Mouse (Mus musculus): ENCODE data around the gene Tfr2. TPM values are rescaled to one million over a fixed set of nuclear protein-coding genes. Genes with fewer than 3 reads are reported as not detected.
"Not testable (repeated sequence)": the region's sequence is repeated elsewhere in the genome, so short reads cannot be mapped to it uniquely, and the experiment has no call there.

Gene Tfr2
- total RNA-seq, 2 experiments from 2014 or later = 23.7 to 26.7 TPM

GRCm38 (mm10) chr5:137608654-137609190 lies 39.1 kb downstream of the Tfr2 start:
- no peak for DNase-seq (ENCODE audit: extremely low spot score in 1 of 2, low spot score in 2 of 2)
- intact Hi-C loops (cut with DNase I) = no loop called here

DNA sequence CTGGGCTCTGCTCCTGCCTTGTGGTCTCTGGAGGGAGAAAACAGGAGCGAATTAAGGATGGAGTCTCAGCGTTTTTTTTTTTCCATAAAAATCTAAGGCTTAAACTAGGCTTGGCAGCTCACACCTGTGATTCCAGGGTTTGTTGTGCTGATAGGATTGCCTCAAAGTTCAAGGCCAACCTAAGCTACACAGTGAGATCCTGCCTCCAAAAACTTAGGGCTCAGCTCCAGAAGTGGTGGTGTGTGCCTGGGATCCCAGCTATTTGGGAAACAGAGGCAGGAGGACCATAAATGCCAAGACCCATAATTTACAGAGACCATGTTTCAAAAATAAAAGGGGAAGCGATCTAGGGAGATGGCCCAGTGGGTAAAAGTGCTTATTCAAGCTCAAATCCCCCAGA lies 39.7 kb downstream of the Tfr2 start:
- intact Hi-C loops (cut with DNase I) = no loop called here
- DNase-seq (ENCODE audit: extremely low spot score in 1 of 2, low spot score in 2 of 2) = no peak

DNA sequence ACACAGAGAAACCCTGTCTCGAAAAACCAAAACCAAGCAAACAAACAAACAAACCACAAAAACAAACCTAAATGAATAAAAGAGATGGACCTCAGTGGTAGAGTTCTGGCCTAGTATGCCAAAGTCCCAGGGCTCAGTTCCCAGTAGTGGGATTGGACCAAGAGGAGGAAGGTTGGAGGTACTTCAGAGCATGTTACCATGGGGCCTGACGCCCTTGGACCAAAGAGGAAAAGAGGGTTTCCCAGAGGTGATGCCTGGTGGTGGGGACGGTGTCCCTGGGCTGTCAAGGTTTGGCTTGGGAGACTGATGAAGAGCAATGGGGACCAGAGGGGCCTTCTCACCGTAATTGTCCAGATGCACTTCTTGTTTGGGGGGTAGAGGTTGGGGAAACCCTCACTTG lies 40.4 kb downstream of the Tfr2 start:
- intact Hi-C loops (cut with DNase I) = no loop called here
- no peak for DNase-seq (ENCODE audit: extremely low spot score in 1 of 2, low spot score in 2 of 2)

DNA sequence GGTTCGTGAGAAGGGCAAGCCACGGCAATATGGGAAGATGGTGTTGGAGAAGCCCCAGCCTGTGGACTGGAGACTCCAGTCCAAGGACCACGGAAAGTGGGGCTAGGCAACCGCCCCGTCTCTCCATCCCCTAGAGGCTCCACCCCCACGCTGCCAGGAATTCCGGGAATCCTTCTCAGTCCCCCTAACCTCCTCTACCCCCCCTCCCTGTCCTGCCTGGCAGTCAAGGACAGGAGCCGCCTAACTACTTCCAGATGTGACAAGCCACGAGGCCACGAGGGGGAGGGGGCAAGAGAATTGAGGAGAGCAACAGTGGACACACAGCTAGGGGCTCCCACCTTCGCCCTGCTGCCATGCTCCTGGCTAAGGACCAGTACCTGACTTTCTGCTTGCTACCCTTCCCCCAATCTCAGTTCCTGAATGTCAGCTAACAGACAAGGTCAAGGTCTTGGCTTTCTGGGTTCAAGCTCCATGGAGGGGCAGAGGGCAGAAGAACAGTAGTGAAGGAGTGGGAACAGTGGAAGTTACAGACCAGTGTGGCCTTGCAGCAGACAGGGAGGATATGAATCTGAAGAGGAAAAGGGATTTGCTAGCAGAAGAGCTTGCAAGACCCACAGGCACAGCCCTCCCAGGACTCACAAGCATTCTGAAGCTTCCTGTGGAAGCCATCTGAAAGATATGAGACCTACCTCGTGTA lies 41.1 kb downstream of the Tfr2 start:
- intact Hi-C loops (cut with DNase I) = no loop called here
- DNase-seq (ENCODE audit: extremely low spot score in 1 of 2, low spot score in 2 of 2) = peak in 1 of 2 experiments; percentile 88

DNA sequence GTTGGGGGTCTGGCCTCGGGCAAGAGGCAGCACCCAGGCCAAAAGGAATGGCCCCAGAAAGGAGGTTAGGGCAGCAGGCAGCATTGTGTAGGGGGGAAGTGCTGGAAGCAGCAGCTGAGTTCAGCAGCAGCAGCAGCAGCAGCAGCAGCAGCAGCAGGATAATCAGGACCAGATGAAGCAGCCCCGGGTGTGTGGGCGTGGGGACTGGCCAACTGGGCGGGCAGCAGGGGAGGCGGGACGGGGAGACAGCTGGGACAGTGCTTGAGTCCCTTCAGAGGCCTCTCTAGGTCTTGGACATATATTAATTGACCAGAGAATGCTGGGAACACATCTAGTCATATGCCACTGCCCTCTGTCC lies 41.6 kb downstream of the Tfr2 start:
- DNase-seq (ENCODE audit: extremely low spot score in 1 of 2, low spot score in 2 of 2) = peak in 1 of 2 experiments; percentile 84
- intact Hi-C loops (cut with DNase I) = no loop called here

GRCm38 (mm10) chr5:137613076-137613475 lies 43.4 kb downstream of the Tfr2 start:
- intact Hi-C loops (cut with DNase I) = no loop called here
- no peak for DNase-seq (ENCODE audit: extremely low spot score in 1 of 2, low spot score in 2 of 2)

- intact Hi-C loops (cut with DNase I) = no loop called here
- no peak for DNase-seq (ENCODE audit: extremely low spot score in 1 of 2, low spot score in 2 of 2)
Observed at GRCm38 (mm10) chr5:137613550-137613949, 43.9 kb downstream of the Tfr2 start, which contains the start of gene Pcolce. Gene Pcolce, minus strand, starts transcription at chr5:137613784.

GRCm38 (mm10) chr5:137614921-137615320 lies 45.3 kb downstream of the Tfr2 start:
- DNase-seq (ENCODE audit: extremely low spot score in 1 of 2, low spot score in 2 of 2); intact Hi-C loops (cut with DNase I): not testable (repeated sequence)

GRCm38 (mm10) chr5:137615347-137615746 lies 45.7 kb downstream of the Tfr2 start:
- DNase-seq (ENCODE audit: extremely low spot score in 1 of 2, low spot score in 2 of 2) = no peak
- intact Hi-C loops (cut with DNase I) = no loop called here

DNA sequence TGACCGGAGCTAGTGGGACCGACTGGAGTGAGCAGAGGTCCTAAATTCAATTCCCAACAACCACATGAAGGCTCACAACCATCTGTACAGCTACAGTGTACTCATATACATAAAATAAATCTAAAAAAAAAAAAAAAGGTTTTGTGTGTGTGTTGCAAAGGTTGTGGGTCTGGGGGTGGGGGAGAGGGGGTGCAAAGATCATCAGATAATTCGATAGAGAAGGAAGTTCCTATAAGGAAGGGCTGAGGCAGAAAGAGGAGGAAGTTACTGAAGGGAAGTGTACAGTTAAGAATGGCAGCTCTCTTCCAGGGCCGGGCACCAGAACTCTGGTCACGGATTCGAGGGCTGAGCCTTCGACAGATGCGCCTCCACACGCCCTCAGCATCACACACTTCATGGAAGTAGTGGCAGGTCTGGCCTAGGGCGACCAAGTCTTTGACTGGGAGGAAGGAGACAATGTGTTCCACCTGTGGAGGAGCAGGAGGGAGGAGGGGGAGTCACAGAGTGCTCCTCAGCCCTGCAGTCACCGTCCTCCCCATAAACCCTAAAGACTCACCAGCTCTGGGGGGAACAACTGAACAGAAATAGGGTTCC lies 54.4 kb downstream of the Tfr2 start:
- intact Hi-C loops (cut with DNase I) = no loop called here
- peak in 1 of 2 experiments; percentile 20 for DNase-seq (ENCODE audit: extremely low spot score in 1 of 2, low spot score in 2 of 2)

- peak in 1 of 2 experiments; percentile 25 for DNase-seq (ENCODE audit: extremely low spot score in 1 of 2, low spot score in 2 of 2)
- intact Hi-C loops (cut with DNase I) = no loop called here
Observed at GRCm38 (mm10) chr5:137627991-137628390, 58.4 kb downstream of the Tfr2 start.

GRCm38 (mm10) chr5:137628498-137629305 lies 59.1 kb downstream of the Tfr2 start, which contains the start of the genes Fbxo24, Lrch4 and Gm20605:
Gene Fbxo24, minus strand, starts transcription at chr5:137629002.
Gene Lrch4, plus strand, starts transcription at chr5:137629121.
Gene Gm20605, plus strand, starts transcription at chr5:137629175.
- intact Hi-C loops (cut with DNase I) = no loop called here
- DNase-seq (ENCODE audit: extremely low spot score in 1 of 2, low spot score in 2 of 2) = peak; percentile 99

DNA sequence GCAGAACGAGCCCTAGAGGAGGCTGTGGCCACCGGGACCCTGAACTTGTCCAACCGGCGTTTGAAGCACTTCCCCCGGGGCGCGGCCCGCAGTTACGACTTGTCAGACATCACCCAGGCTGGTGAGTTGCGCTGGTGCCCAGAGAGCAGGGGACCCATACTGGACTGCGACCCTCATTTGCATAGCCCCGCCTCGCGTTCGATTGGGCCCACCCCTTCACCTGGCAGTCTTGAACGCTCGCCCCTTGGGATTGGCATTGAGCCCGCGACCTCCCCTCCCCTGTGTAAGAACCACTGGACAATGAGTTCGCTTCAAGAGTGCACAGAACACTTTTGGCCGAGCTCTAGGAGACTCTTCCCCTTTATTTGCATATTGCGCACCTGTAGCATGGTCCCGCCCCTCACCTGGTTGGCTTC lies 59.7 kb downstream of the Tfr2 start:
- intact Hi-C loops (cut with DNase I) = no loop called here
- peak; percentile 41 to 79 for DNase-seq (ENCODE audit: extremely low spot score in 1 of 2, low spot score in 2 of 2)

DNA sequence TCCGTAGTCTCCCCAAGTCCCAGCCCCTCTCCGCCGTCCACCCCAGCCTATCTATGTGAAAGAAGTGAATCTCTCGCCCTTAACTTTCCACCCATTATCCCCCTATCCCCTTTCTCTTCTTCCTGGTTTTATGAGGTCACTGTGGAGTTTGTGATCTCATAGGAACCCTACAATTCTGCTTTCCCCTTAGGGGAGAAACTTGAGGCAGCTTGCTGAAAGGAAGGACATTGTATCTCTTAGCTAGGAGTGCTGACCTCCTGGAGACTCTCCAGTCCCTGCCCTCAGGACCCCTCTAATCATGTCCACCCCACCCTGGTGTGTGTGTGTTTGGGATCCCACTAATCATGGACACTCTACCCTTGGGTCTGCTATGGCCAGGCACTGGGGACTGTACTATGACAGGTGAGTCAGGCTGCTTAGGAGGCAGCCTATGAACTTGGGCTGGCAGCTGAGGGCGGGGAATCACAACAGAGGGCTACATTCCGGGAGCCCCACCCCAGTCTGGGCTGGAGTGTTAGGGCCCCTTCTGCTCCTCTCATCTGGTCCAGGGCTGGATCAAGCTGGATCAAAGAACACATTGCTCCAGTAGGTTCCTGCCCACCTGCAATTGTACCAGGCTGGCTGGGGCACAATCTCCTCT lies 60.4 kb downstream of the Tfr2 start:
- intact Hi-C loops (cut with DNase I) = no loop called here
- peak in 1 of 2 experiments; percentile 56 for DNase-seq (ENCODE audit: extremely low spot score in 1 of 2, low spot score in 2 of 2)

- intact Hi-C loops (cut with DNase I) = no loop called here
- peak in 1 of 2 experiments; percentile 67 for DNase-seq (ENCODE audit: extremely low spot score in 1 of 2, low spot score in 2 of 2)
Observed at GRCm38 (mm10) chr5:137630602-137631001, 61.0 kb downstream of the Tfr2 start.

DNA sequence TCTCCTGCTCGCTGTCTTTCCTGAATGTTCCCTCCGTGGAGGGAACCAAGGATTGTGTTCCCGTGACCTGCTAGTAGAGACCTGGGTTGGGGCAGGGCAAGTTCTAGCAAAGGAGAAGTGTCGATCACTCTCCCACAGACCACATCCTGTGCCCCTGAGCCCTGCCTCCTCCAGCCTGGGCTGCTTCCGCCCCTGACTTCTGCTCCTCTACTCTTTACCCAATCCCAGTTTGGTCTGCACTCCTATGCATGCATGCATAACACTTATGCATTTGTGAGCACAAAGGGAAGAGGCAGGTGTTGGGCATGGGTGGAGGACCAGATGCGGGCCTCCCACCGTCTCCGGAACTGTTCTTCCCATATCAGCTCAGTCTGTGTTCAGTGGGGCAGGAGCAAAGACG lies 61.5 kb downstream of the Tfr2 start:
- peak in 1 of 2 experiments; percentile 68 for DNase-seq (ENCODE audit: extremely low spot score in 1 of 2, low spot score in 2 of 2)
- intact Hi-C loops (cut with DNase I) = no loop called here

DNA sequence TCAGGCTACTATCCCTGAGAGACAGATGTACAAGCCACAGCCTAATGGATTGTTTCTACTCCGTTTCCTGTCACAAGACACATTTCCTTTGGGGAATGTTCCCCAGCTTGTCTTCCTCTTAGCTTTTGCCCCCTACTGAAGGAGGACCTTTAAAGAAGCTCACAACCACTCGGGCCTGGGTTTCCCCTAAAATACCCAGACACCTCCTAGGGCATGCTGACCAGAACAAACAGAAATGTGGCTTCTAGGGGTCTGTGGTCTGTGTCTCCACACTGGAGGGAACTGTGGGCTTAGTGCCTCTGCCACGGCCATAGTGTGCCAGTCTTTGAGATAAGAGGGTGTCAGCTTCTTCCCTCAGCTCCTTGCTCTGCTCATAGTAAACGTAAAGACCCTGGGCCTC lies 62.0 kb downstream of the Tfr2 start:
- DNase-seq (ENCODE audit: extremely low spot score in 1 of 2, low spot score in 2 of 2) = no peak
- intact Hi-C loops (cut with DNase I) = no loop called here

GRCm38 (mm10) chr5:137633397-137634084 lies 63.9 kb downstream of the Tfr2 start:
- intact Hi-C loops (cut with DNase I) = no loop called here
- DNase-seq (ENCODE audit: extremely low spot score in 1 of 2, low spot score in 2 of 2) = peak in 1 of 2 experiments; percentile 39

Measured in left cerebral cortex, postnatal 10 days (tissue).